Mouse (Mus musculus): ENCODE results near the gene Mlh1. TPM values are rescaled to one million over a fixed set of nuclear protein-coding genes. Genes with fewer than 3 reads are reported as not detected.

Mlh1 gene
- total RNA-seq, 1 experiment from 2014 or later, result 28.1 TPM

- DNase-seq, result no peak
These were observed 58.1 kb downstream of the Mlh1 start for GRCm38 (mm10) chr9:111213501-111213900.

- no peak for DNase-seq
These were observed 60.2 kb downstream of the Mlh1 start for GRCm38 (mm10) chr9:111211122-111212041.

- no peak for DNase-seq
These were observed 61.2 kb downstream of the Mlh1 start for GRCm38 (mm10) chr9:111210412-111210811.

- no peak for DNase-seq
These were observed 62.4 kb downstream of the Mlh1 start for GRCm38 (mm10) chr9:111209158-111209699.

- no peak for DNase-seq
These were observed 63.4 kb downstream of the Mlh1 start for GRCm38 (mm10) chr9:111208185-111208584.

GRCm38 (mm10) chr9:111207683-111208082, 63.9 kb downstream of the Mlh1 start:
- DNase-seq, result no peak

GRCm38 (mm10) chr9:111204601-111205375, 66.8 kb downstream of the Mlh1 start:
- no peak for DNase-seq

GRCm38 (mm10) chr9:111200208-111200607, 71.4 kb downstream of the Mlh1 start:
- DNase-seq, result no peak

- DNase-seq, result no peak
These were observed 73.3 kb downstream of the Mlh1 start for GRCm38 (mm10) chr9:111198332-111198731.

- DNase-seq, result no peak
These were observed 73.9 kb downstream of the Mlh1 start for GRCm38 (mm10) chr9:111197712-111198111.

GRCm38 (mm10) chr9:111197116-111197515, 74.5 kb downstream of the Mlh1 start:
- no peak for DNase-seq

- DNase-seq, result no peak
These were observed 78.4 kb downstream of the Mlh1 start for GRCm38 (mm10) chr9:111193211-111193610.

GRCm38 (mm10) chr9:111188731-111189130, 82.9 kb downstream of the Mlh1 start:
- no peak for DNase-seq

- DNase-seq, result no peak
These were observed 84.7 kb downstream of the Mlh1 start for GRCm38 (mm10) chr9:111186861-111187260.

GRCm38 (mm10) chr9:111184929-111185328, 86.7 kb downstream of the Mlh1 start:
- no peak for DNase-seq

- no peak for DNase-seq
These were observed 89.4 kb downstream of the Mlh1 start for GRCm38 (mm10) chr9:111182176-111182575.

- DNase-seq, result no peak
These were observed 92.6 kb downstream of the Mlh1 start for GRCm38 (mm10) chr9:111178971-111179370.

Other genes starting within 250 kb of the Mlh1 start
- gene Ccrl2, start 214.3 kb downstream of the Mlh1 start, total RNA-seq (2021), result 4.2 and 4.5 TPM in 2 replicates
- 61.9 and 65.4 TPM in 2 replicates for gene Lrrfip2, start 154.2 kb downstream of the Mlh1 start, total RNA-seq (2021)
- 48.5 and 61.5 TPM in 2 replicates for gene Epm2aip1, start 138 bp upstream of the Mlh1 start, total RNA-seq (2021)
- gene Trank1, start 39.9 kb upstream of the Mlh1 start, total RNA-seq (2021), result 69.1 and 74.9 TPM in 2 replicates
- gene Dclk3, start 167.3 kb upstream of the Mlh1 start, total RNA-seq (2021), result 1.4 and 1.7 TPM in 2 replicates

All from adrenal gland, postnatal 25 days (tissue).